Mouse (Mus musculus) stomach, postnatal 0 days (tissue): ENCODE results near the gene Klf11. TPM values are rescaled to one million over a fixed set of nuclear protein-coding genes. Genes with fewer than 3 reads are reported as not detected.

Experiments
- ATAC-seq: fragments of 200-750 bp; cut with Nextera tagmentation; 2 replicates; pipeline ENCODE4 v1.8.0; 2017; ENCODE audit not compliant: low FRiP score, low TSS enrichment
- DNase-seq: peaks from one replicate; pipeline ENCODE4 v3.0.0-alpha.2; 2016; ENCODE audit warnings: low spot score
- H3K27ac ChIP-seq: fragments of 300-500 bp; sonication (generic); replicated peaks from 2 replicates; pipeline ENCODE4 v1.5.1; 2014; ENCODE audit warnings: mild to moderate bottlenecking, control low read depth
- H3K27me3 ChIP-seq: fragments of 300-500 bp; sonication (generic); 2 replicates; pipeline ENCODE4 v1.6.1; 2014; ENCODE audit warnings: low read length; ENCODE audit not compliant: control insufficient read depth, insufficient read depth
- H3K36me3 ChIP-seq: fragments of 300-500 bp; sonication (generic); 2 replicates; pipeline ENCODE4 v1.6.1; 2014; ENCODE audit warnings: low read length, mixed read lengths; ENCODE audit not compliant: control insufficient read depth, insufficient read depth
- H3K4me1 ChIP-seq: fragments of 300-500 bp; sonication (generic); replicated peaks from 2 replicates; pipeline ENCODE4 v1.6.1; 2014; ENCODE audit warnings: antibody characterized with exemption; ENCODE audit not compliant: control insufficient read depth, insufficient read depth
- H3K4me2 ChIP-seq: fragments of 300-500 bp; sonication (generic); replicated peaks from 2 replicates; pipeline ENCODE4 v1.6.1; 2014; ENCODE audit warnings: low read depth, mild to moderate bottlenecking, control low read depth, moderate library complexity
- H3K4me3 ChIP-seq: fragments of 300-500 bp; sonication (generic); 2 replicates; pipeline ENCODE4 v1.5.1; 2014; ENCODE audit warnings: low read depth, low read length, control low read depth
- H3K9ac ChIP-seq: fragments of 300-500 bp; sonication (generic); 2 replicates; pipeline ENCODE4 v1.6.1; 2014; ENCODE audit warnings: mild to moderate bottlenecking, low read length, control low read depth, mixed read lengths
- H3K9me3 ChIP-seq: fragments of 300-500 bp; sonication (generic); 2 replicates; pipeline ENCODE4 v1.6.1; 2016; ENCODE audit warnings: low read length; ENCODE audit not compliant: control insufficient read depth
- CTCF ChIP-seq: IDR thresholded peaks from 2 replicates; pipeline ENCODE4 v1.5.1; 2016; ENCODE audit warnings: antibody characterized with exemption, low read depth, mild to moderate bottlenecking, moderate library complexity
- EP300 ChIP-seq: optimal IDR thresholded peaks from 2 replicates; pipeline ENCODE3; 2016; ENCODE audit warnings: antibody characterized with exemption
- WGBS: fragments of 180-500 bp; shearing (Covaris S2); extraction: QIAGEN DNeasy Blood & Tissue Kit; methylation state at CpG from one replicate; pipeline ENCODE4 v1.1.7; 2014; 5-methylcytosine and 5-hydroxymethylcytosine counted together
- polyA plus RNA-seq: library from polyadenylated mRNA; unstranded; fragments of >200 nt; fragmentation: Nextera tagmentation; extraction: Ambion mirVana; gene quantifications from 2 replicates; pipeline ENCODE4 v1.2.1, GENCODE M21; 2015

The Klf11 gene
- polyA plus RNA-seq, 1 experiment from 2014 or later, result 11.3 TPM

- TF ChIP-seq EP300, result no peak
- no peak for TF ChIP-seq CTCF
- WGBS, result 54% methylated on average over 4 of the region's 4 CpGs
Observed at GRCm38 (mm10) chr12:24619436-24619835, 31.6 kb upstream of the Klf11 start.

GRCm38 (mm10) chr12:24623486-24624251, 27.4 kb upstream of the Klf11 start:
- H3K27me3 ChIP-seq, result no peaks in the 10 kb centered on the region
- H3K9ac ChIP-seq, result no peak overlapping the region
- TF ChIP-seq EP300 (no peak), CTCF (no peak)
- H3K4me1 ChIP-seq, result no peaks in the 10 kb centered on the region
- H3K36me3 ChIP-seq, result no peaks in the 10 kb centered on the region
- no peaks in the 10 kb centered on the region for H3K9me3 ChIP-seq
- H3K27ac ChIP-seq, result no peak overlapping the region
- H3K4me3 ChIP-seq, result no peak overlapping the region
- ATAC-seq (no peak), DNase-seq (no peak)
- H3K4me2 ChIP-seq, result no peak overlapping the region
- WGBS, result 78% methylated on average over 12 of the region's 12 CpGs

More at GRCm38 (mm10) chr12:24619436-24619835, 31.6 kb upstream of the Klf11 start:
- no peak overlapping the region for H3K9ac ChIP-seq
- H3K27me3 ChIP-seq, result no peaks in the 10 kb centered on the region
- H3K4me2 ChIP-seq, result no peak overlapping the region
- ATAC-seq (peak; percentile 80), DNase-seq (peak; percentile 62)
- H3K27ac ChIP-seq, result no peak overlapping the region
- H3K9me3 ChIP-seq, result no peaks in the 10 kb centered on the region
- no peaks in the 10 kb centered on the region for H3K36me3 ChIP-seq
- no peak overlapping the region for H3K4me3 ChIP-seq
- no peaks in the 10 kb centered on the region for H3K4me1 ChIP-seq

DNA sequence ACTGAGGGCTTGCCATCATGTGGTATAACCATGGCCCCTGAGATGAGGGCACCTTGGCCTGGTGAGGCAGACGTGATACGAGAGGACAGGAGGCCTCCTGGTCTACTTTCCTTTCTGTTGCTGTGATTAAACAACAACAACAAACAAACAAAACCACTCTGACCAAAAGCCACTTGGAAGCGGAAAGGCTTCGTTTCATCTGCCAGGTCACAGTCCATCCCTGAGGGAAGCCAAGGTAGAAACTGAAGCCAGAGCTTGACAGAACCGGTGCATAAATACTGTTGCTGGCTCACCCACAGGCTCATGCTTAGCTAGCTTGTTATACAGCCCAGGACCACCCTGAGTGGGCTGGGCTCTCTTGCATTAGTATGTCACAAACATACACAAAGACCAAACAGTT, 24.7 kb upstream of the Klf11 start:
- H3K9me3 ChIP-seq, result no peaks in the 10 kb centered on the region
- ATAC-seq, result no peak
- no peak overlapping the region for H3K4me2 ChIP-seq
- no peak for TF ChIP-seq EP300
- H3K27ac ChIP-seq, result no peak overlapping the region
- no peaks in the 10 kb centered on the region for H3K36me3 ChIP-seq
- H3K4me3 ChIP-seq, result no peak overlapping the region
- 78% methylated on average over 5 of the region's 5 CpGs for WGBS
- H3K9ac ChIP-seq, result no peak overlapping the region
- H3K4me1 ChIP-seq, result no peaks in the 10 kb centered on the region
- DNase-seq, result no peak
- no peaks in the 10 kb centered on the region for H3K27me3 ChIP-seq

- DNase-seq, result no peak
- Histone ChIP-seq H3K27ac (no peak overlapping the region), H3K27me3 (no peaks in the 10 kb centered on the region), H3K9ac (no peak overlapping the region), H3K4me3 (no peak overlapping the region), H3K4me2 (no peak overlapping the region), H3K4me1 (no peaks in the 10 kb centered on the region), H3K9me3 (no peaks in the 10 kb centered on the region), H3K36me3 (no peaks in the 10 kb centered on the region)
- WGBS, result 46% methylated on average over 3 of the region's 3 CpGs
- ATAC-seq, result peak; percentile 37
- TF ChIP-seq EP300, result no peak
- no peak for TF ChIP-seq CTCF
Observed at GRCm38 (mm10) chr12:24627215-24627614, 23.9 kb upstream of the Klf11 start.

GRCm38 (mm10) chr12:24630220-24630619, 20.9 kb upstream of the Klf11 start:
- TF ChIP-seq EP300, result no peak
- TF ChIP-seq CTCF, result peak; percentile 76
- Histone ChIP-seq H3K4me1 (no peaks in the 10 kb centered on the region), H3K27me3 (no peaks in the 10 kb centered on the region), H3K36me3 (no peaks in the 10 kb centered on the region), H3K4me3 (no peak overlapping the region), H3K27ac (no peak overlapping the region), H3K4me2 (no peak overlapping the region), H3K9me3 (no peaks in the 10 kb centered on the region), H3K9ac (no peak overlapping the region)
- DNase-seq (peak; percentile 49), ATAC-seq (peak; percentile 65)
- 69% methylated on average over 1 of the region's 1 CpGs for WGBS

- 60% methylated on average over 4 of the region's 4 CpGs for WGBS
- H3K4me2 ChIP-seq, result no peak overlapping the region
- no peak overlapping the region for H3K4me3 ChIP-seq
- H3K4me1 ChIP-seq, result no peaks in the 10 kb centered on the region
- TF ChIP-seq EP300 (no peak), CTCF (no peak)
- H3K36me3 ChIP-seq, result no peaks in the 10 kb centered on the region
- no peak overlapping the region for H3K27ac ChIP-seq
- no peak for ATAC-seq
- H3K9me3 ChIP-seq, result no peaks in the 10 kb centered on the region
- H3K27me3 ChIP-seq, result no peaks in the 10 kb centered on the region
- DNase-seq, result no peak
- no peak overlapping the region for H3K9ac ChIP-seq
Observed at GRCm38 (mm10) chr12:24632404-24632803, 18.7 kb upstream of the Klf11 start.
